Mouse (Mus musculus) neural tube, embryonic 10.5 days (tissue): ENCODE results near the gene Fgfr2.

ENCODE experiments used
- DNase-seq: peaks from one replicate; pipeline ENCODE4 v3.0.0-alpha.2; 2017; ENCODE audit warnings: low spot score; ENCODE audit errors: extremely low spot score

Fgfr2 gene

GRCm38 (mm10) chr7:132015193-132015592 lies 1108.0 kb downstream of the Fgfr2 start:
- DNase-seq: no peak

- no peak for DNase-seq
Measured at GRCm38 (mm10) chr7:132013970-132014369, 1109.2 kb downstream of the Fgfr2 start.

- DNase-seq: no peak
Measured at GRCm38 (mm10) chr7:132012969-132013679, 1110.0 kb downstream of the Fgfr2 start.

- no peak for DNase-seq
Measured at GRCm38 (mm10) chr7:132009002-132009401, 1114.1 kb downstream of the Fgfr2 start.

- DNase-seq: no peak
Measured at GRCm38 (mm10) chr7:132005996-132006696, 1117.0 kb downstream of the Fgfr2 start.

- DNase-seq: no peak
Measured at GRCm38 (mm10) chr7:131992873-131993272, 1130.3 kb downstream of the Fgfr2 start.

- no peak for DNase-seq
Measured at GRCm38 (mm10) chr7:131992226-131992625, 1130.9 kb downstream of the Fgfr2 start.

- DNase-seq: no peak
Measured at GRCm38 (mm10) chr7:131989056-131989455, 1134.1 kb downstream of the Fgfr2 start.

- DNase-seq: no peak
Measured at GRCm38 (mm10) chr7:131978609-131979008, 1144.5 kb downstream of the Fgfr2 start.

GRCm38 (mm10) chr7:131975867-131976266 lies 1147.3 kb downstream of the Fgfr2 start:
- DNase-seq: no peak

GRCm38 (mm10) chr7:131970255-131970654 lies 1152.9 kb downstream of the Fgfr2 start:
- DNase-seq: no peak

- peak; percentile 46 for DNase-seq
Measured at GRCm38 (mm10) chr7:131966916-131967494, 1156.1 kb downstream of the Fgfr2 start.

GRCm38 (mm10) chr7:131966023-131966915 lies 1156.9 kb downstream of the Fgfr2 start, which contains the start of gene Gpr26:
Gene Gpr26 (plus strand): TSS chr7:131966460.
- DNase-seq: no peak

GRCm38 (mm10) chr7:131960551-131960950 lies 1162.6 kb downstream of the Fgfr2 start:
- peak; percentile 74 for DNase-seq

- no peak for DNase-seq
Measured at GRCm38 (mm10) chr7:131958705-131959104, 1164.4 kb downstream of the Fgfr2 start.

GRCm38 (mm10) chr7:131953402-131953801 lies 1169.7 kb downstream of the Fgfr2 start:
- DNase-seq: no peak

- DNase-seq: no peak
Measured at GRCm38 (mm10) chr7:131951131-131951530, 1172.0 kb downstream of the Fgfr2 start.

GRCm38 (mm10) chr7:131937611-131938010 lies 1185.5 kb downstream of the Fgfr2 start:
- DNase-seq: no peak

GRCm38 (mm10) chr7:131927288-131928050 lies 1195.7 kb downstream of the Fgfr2 start:
- DNase-seq: peak; percentile 17

GRCm38 (mm10) chr7:131917384-131917783 lies 1205.8 kb downstream of the Fgfr2 start:
- peak; percentile 26 for DNase-seq

- no peak for DNase-seq
Measured at GRCm38 (mm10) chr7:131909611-131910010, 1213.5 kb downstream of the Fgfr2 start.
